In the genomic region with DNA sequence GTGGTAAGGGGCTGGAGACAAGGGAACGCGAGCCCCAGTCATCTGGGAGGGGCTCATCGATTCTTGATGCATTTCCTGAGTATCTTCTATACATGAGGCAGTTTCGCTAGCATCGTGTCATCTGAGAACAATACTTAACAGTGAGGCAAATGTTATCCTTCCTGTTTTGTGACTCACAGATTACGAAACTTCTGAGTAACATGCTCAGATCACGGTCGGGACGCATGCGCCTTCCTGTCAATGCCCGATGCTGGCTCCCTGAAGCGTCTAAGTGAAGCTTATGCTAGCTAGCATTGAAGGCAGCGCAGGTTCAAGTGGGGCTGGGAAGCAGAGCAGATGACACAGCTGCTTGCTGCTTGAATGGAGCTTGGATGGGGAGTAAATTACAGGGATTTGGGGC, we compare ENCODE assay signal across 8 mouse cellular contexts. TPM values are rescaled to one million over a fixed set of nuclear protein-coding genes. Genes with fewer than 3 reads are reported as not detected.
A peak's percentile ranks its signal among the peaks of the same experiment; 100 is the strongest.
DNase-seq lines count a peak whose midpoint lies in the region; ATAC-seq and TF ChIP-seq lines count a peak whose summit lies in the region.

No protein-coding gene starts in this region.

- no peaks in the 10 kb centered on the region for H3K9me3 ChIP-seq in midbrain, embryonic 11.5 days (ENCODE audit: control insufficient read depth, low read length)

- no peak for TF ChIP-seq CTCF in small intestine, adult 2 months (IDR thresholded peaks at IDR 0.05; ENCODE audit: extremely low read depth, insufficient read length, insufficient replicate concordance, low read depth, low read length)

- peak; percentile 14 for DNase-seq in ovary, postnatal 36 days (ENCODE audit: low spot score)
- no peak for DNase-seq in ovary, postnatal 14 days (ENCODE audit: low spot score)
- DNase-seq in brain, adult 2 months (ENCODE audit: low read depth, low spot score) = peak; percentile 55
- DNase-seq in kidney, postnatal 4 days = peak; percentile 49 to 63
- no peak for DNase-seq in frontal cortex, postnatal 14 days (ENCODE audit: low spot score in 2 of 2)
- DNase-seq in cerebellum, adult 11 months = no peak
- DNase-seq in midbrain, embryonic 11.5 days (ENCODE audit: low spot score, missing footprints) = no peak

- H3K27me3 ChIP-seq in small intestine, adult 2 months (ENCODE audit: control insufficient read depth, insufficient read depth, low read length) = no peaks in the 10 kb centered on the region
- H3K27me3 ChIP-seq in midbrain, embryonic 11.5 days (ENCODE audit: control insufficient read depth, insufficient read depth, low read length) = no peaks in the 10 kb centered on the region

- no peak overlapping the region for H3K4me3 ChIP-seq in small intestine, adult 2 months (ENCODE audit: low read depth, low read length)
- no peak overlapping the region for H3K4me3 ChIP-seq in midbrain, embryonic 11.5 days (ENCODE audit: low read depth, low read length)

- TF ChIP-seq POLR2A in small intestine, adult 2 months (IDR thresholded peaks at IDR 0.05; ENCODE audit: low read depth, low read length) = no peak

- ATAC-seq in midbrain, embryonic 11.5 days (ENCODE audit: low FRiP score) = no peak

- no peaks in the 10 kb centered on the region for H3K36me3 ChIP-seq in small intestine, adult 2 months (ENCODE audit: control insufficient read depth, insufficient read depth, low read length)
- no peaks in the 10 kb centered on the region for H3K36me3 ChIP-seq in midbrain, embryonic 11.5 days (ENCODE audit: control insufficient read depth, insufficient read depth, low read length)

- WGBS in small intestine, adult 2 months = 7% methylated on average over 13 of the region's 13 CpGs
- WGBS in midbrain, embryonic 11.5 days = 81% methylated on average over 13 of the region's 13 CpGs

- H3K4me1 ChIP-seq in small intestine, adult 2 months (ENCODE audit: control insufficient read depth, insufficient read depth, insufficient read length, low read length) = peaks cover 30% of the 10 kb centered on the region
- no peaks in the 10 kb centered on the region for H3K4me1 ChIP-seq in midbrain, embryonic 11.5 days (ENCODE audit: control insufficient read depth, insufficient read depth, low read length)

- H3K27ac ChIP-seq in small intestine, adult 2 months (ENCODE audit: insufficient read depth, low read depth, low read length) = 0 out of 2 replicates have a peak overlapping the region, but pooled peaks have one; percentile 14
- H3K27ac ChIP-seq in midbrain, embryonic 11.5 days (ENCODE audit: low read depth, low read length) = no peak overlapping the region

- H3K9ac ChIP-seq in midbrain, embryonic 11.5 days (ENCODE audit: low read length) = no peak overlapping the region

- H3K4me2 ChIP-seq in midbrain, embryonic 11.5 days = no peak overlapping the region

RNA-seq across cellular contexts. Expression of a gene that starts 35.8 kb away (rescaled TPM):
- 10.3 and 27.4 TPM in 2 replicates for polyA plus RNA-seq in small intestine, adult 2 months (2012; rRNA removed)
- 30.1 and 31.9 TPM in 2 replicates for polyA plus RNA-seq in midbrain, embryonic 11.5 days (2014; fragmentation: Nextera tagmentation; extraction: Ambion mirVana)

RNA-seq across cellular contexts. Expression of a gene that starts 42.5 kb away (rescaled TPM):
- polyA plus RNA-seq in small intestine, adult 2 months (2012; rRNA removed) = 0.86 TPM in 1 of 2 replicates, not detected in the other
- polyA plus RNA-seq in midbrain, embryonic 11.5 days (2014; fragmentation: Nextera tagmentation; extraction: Ambion mirVana) = not detected in 2 replicates

Comparison
In these comparisons a context has a peak if more than half of its experiments do, and no peak if none do; other contexts are left out.
1. DNase-seq: peak in ovary, postnatal 36 days (single experiment), brain, adult 2 months (single experiment) and kidney, postnatal 4 days (2 of 2); none in ovary, postnatal 14 days (single experiment), frontal cortex, postnatal 14 days (0 of 2), cerebellum, adult 11 months (single experiment) and midbrain, embryonic 11.5 days (single experiment).